Mouse (Mus musculus): ENCODE data around the gene Olfr1441. TPM values are rescaled to one million over a fixed set of nuclear protein-coding genes. Genes with fewer than 3 reads are reported as not detected.

Gene Olfr1441
- not detected in 2 replicates for polyA plus RNA-seq (2011; ENCODE audit: insufficient read depth, insufficient read length, low replicate concordance, missing spikeins)

DNA sequence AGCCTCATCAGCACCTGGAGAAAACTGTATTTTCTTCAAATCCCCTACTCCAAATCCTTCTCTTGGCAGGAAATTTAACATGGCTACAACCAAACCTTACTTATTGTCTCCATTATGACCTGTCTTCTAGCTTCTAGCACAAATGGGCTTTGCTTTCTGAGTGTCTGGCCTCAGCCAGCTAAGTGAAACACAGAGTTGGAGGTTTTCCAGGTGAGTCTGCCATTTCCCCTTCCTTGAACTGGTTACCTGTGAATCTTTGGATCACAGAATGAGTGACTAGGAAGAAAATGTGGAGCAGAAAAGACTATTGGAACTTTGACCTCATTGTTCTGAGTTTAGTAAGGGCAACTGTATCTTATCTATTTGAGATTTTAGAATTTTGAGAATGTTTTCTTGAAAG lies at the start of gene Olfr1441:
TSS of gene Olfr1441 (plus strand) at position 73 of the 400 bp plus-strand sequence.
- no peak within 1 kb of the TSS for H3K4me3 ChIP-seq (replicated peaks; ENCODE audit: control insufficient read depth, low read depth, low read length)
- H3K4me1 ChIP-seq (ENCODE audit: control insufficient read depth, insufficient read depth, low read length): no peaks in the 10 kb centered on the region
- no peak for TF ChIP-seq CTCF (IDR thresholded peaks at IDR 0.05; ENCODE audit: control insufficient read depth, insufficient read depth, low read length)
- TF ChIP-seq POLR2A (IDR thresholded peaks at IDR 0.05; ENCODE audit: borderline replicate concordance, control insufficient read depth, low read depth, low read length): no peak
- no peak within 1 kb of the TSS for H3K27ac ChIP-seq (ENCODE audit: control insufficient read depth, insufficient read depth, low read depth, low read length, poor library complexity)

DNA sequence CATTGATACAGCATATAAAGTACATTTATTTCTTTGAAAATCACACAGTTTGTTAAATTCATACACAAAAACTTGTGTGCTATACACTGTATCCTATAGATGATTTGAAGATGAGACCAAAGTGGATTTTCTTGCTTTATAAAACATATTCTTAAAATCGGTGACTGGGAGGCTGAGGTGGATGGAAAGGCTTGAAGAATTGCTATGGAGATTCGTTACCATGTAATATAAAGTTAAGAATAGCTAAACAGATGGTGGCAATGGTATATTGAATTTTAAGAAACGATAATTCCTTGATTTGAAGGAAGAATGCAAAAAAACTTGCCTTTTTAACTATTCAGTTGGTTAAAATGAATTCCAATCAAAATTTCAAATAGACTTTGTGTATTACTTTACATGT lies 44.2 kb upstream of the Olfr1441 start:
- no peak overlapping the region for H3K27ac ChIP-seq (ENCODE audit: control insufficient read depth, insufficient read depth, low read depth, low read length, poor library complexity)
- 58% methylated on average over 3 of the region's 3 CpGs for WGBS
- TF ChIP-seq POLR2A (IDR thresholded peaks at IDR 0.05; ENCODE audit: borderline replicate concordance, control insufficient read depth, low read depth, low read length) (no peak), CTCF (IDR thresholded peaks at IDR 0.05; ENCODE audit: control insufficient read depth, insufficient read depth, low read length) (no peak)
- no peak overlapping the region for H3K4me3 ChIP-seq (replicated peaks; ENCODE audit: control insufficient read depth, low read depth, low read length)
- H3K4me1 ChIP-seq (ENCODE audit: control insufficient read depth, insufficient read depth, low read length): no peaks in the 10 kb centered on the region

DNA sequence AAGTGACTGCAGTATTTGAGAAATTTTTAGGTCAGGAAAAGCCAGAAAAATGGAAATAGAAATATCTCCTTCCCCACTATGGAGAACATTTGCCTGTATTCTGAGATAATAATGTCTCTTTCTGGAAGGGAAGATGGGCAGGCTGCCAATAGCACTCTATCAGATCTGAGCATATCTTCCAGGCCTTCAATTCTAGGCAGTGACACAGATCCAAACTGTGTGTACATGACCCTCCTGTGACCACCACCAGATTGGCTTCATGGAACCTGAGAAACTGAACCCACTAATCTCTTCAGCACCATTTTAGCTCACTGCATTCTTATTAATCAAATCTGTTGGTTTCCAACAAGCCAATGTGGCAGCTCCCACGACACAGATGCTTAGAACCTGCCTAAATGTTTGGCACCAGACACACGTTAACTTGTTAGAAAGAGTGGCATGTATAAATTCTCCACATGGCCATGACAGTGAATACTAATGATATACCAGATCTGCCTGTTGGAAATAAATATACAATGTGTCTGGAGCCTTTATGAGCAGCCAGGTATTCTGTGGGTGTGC lies 42.7 kb upstream of the Olfr1441 start:
- no peaks in the 10 kb centered on the region for H3K4me1 ChIP-seq (ENCODE audit: control insufficient read depth, insufficient read depth, low read length)
- TF ChIP-seq CTCF (IDR thresholded peaks at IDR 0.05; ENCODE audit: control insufficient read depth, insufficient read depth, low read length) (no peak), POLR2A (IDR thresholded peaks at IDR 0.05; ENCODE audit: borderline replicate concordance, control insufficient read depth, low read depth, low read length) (no peak)
- WGBS: 64% methylated on average over 2 of the region's 2 CpGs
- H3K27ac ChIP-seq (ENCODE audit: control insufficient read depth, insufficient read depth, low read depth, low read length, poor library complexity): no peak overlapping the region
- H3K4me3 ChIP-seq (replicated peaks; ENCODE audit: control insufficient read depth, low read depth, low read length): no peak overlapping the region

DNA sequence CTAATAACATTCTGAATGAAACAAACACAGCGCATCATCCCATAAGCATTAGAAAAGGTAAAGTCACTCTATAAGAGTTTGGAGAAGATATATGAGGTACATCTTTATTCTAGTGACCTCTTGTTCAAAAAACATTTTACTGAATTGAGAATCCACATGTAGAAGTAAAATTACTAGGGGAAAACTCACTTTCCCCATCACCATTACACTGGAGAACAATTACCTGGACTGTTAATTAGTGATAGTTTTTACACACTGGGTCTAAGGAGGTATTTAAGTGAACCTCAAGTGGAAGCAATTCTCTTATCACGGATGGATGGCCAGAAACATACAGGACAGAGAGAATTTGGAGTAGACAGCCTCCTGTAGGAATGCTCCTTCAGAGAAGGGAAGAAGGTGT lies 30.3 kb upstream of the Olfr1441 start, which contains the start of gene Olfr1440:
TSS of gene Olfr1440 (plus strand) at position 301 of the 400 bp plus-strand sequence.
- H3K27ac ChIP-seq (ENCODE audit: control insufficient read depth, insufficient read depth, low read depth, low read length, poor library complexity): no peak within 1 kb of the TSS
- no peak for TF ChIP-seq POLR2A (IDR thresholded peaks at IDR 0.05; ENCODE audit: borderline replicate concordance, control insufficient read depth, low read depth, low read length)
- TF ChIP-seq CTCF (IDR thresholded peaks at IDR 0.05; ENCODE audit: control insufficient read depth, insufficient read depth, low read length): no peak
- WGBS: 72% methylated on average over 2 of the region's 2 CpGs
- no peak within 1 kb of the TSS for H3K4me3 ChIP-seq (replicated peaks; ENCODE audit: control insufficient read depth, low read depth, low read length)
- no peaks in the 10 kb centered on the region; the same call in 1 of the 2 replicates for H3K4me1 ChIP-seq (ENCODE audit: control insufficient read depth, insufficient read depth, low read length)

- no peak overlapping the region for H3K27ac ChIP-seq (ENCODE audit: control insufficient read depth, insufficient read depth, low read depth, low read length, poor library complexity)
- no peak overlapping the region for H3K4me3 ChIP-seq (replicated peaks; ENCODE audit: control insufficient read depth, low read depth, low read length)
- H3K4me1 ChIP-seq (ENCODE audit: control insufficient read depth, insufficient read depth, low read length): no peaks in the 10 kb centered on the region
- TF ChIP-seq POLR2A (IDR thresholded peaks at IDR 0.05; ENCODE audit: borderline replicate concordance, control insufficient read depth, low read depth, low read length): no peak
- TF ChIP-seq CTCF (IDR thresholded peaks at IDR 0.05; ENCODE audit: control insufficient read depth, insufficient read depth, low read length): no peak
These were observed 3.5 kb upstream of the Olfr1441 start for GRCm38 (mm10) chr19:12413737-12414136.

GRCm38 (mm10) chr19:12418312-12418711 lies 1.1 kb downstream of the Olfr1441 start:
- 66% methylated on average over 3 of the region's 3 CpGs for WGBS
- Histone ChIP-seq H3K4me3 (replicated peaks; ENCODE audit: control insufficient read depth, low read depth, low read length) (no peak overlapping the region), H3K27ac (ENCODE audit: control insufficient read depth, insufficient read depth, low read depth, low read length, poor library complexity) (no peak overlapping the region)

GRCm38 (mm10) chr19:12420555-12420954 lies 3.3 kb downstream of the Olfr1441 start:
- TF ChIP-seq CTCF (IDR thresholded peaks at IDR 0.05; ENCODE audit: control insufficient read depth, insufficient read depth, low read length) (no peak), POLR2A (IDR thresholded peaks at IDR 0.05; ENCODE audit: borderline replicate concordance, control insufficient read depth, low read depth, low read length) (no peak)

More at GRCm38 (mm10) chr19:12418312-12418711, 1.1 kb downstream of the Olfr1441 start:
- TF ChIP-seq POLR2A (IDR thresholded peaks at IDR 0.05; ENCODE audit: borderline replicate concordance, control insufficient read depth, low read depth, low read length): no peak
- no peak for TF ChIP-seq CTCF (IDR thresholded peaks at IDR 0.05; ENCODE audit: control insufficient read depth, insufficient read depth, low read length)
- H3K4me1 ChIP-seq (ENCODE audit: control insufficient read depth, insufficient read depth, low read length): no peaks in the 10 kb centered on the region

GRCm38 (mm10) chr19:12421680-12422079 lies 4.4 kb downstream of the Olfr1441 start:
- no peak overlapping the region for H3K4me3 ChIP-seq (replicated peaks; ENCODE audit: control insufficient read depth, low read depth, low read length)
- WGBS: 71% methylated on average over 1 of the region's 1 CpGs
- TF ChIP-seq POLR2A (IDR thresholded peaks at IDR 0.05; ENCODE audit: borderline replicate concordance, control insufficient read depth, low read depth, low read length) (no peak), CTCF (IDR thresholded peaks at IDR 0.05; ENCODE audit: control insufficient read depth, insufficient read depth, low read length) (no peak)

More at GRCm38 (mm10) chr19:12420555-12420954, 3.3 kb downstream of the Olfr1441 start:
- H3K4me1 ChIP-seq (ENCODE audit: control insufficient read depth, insufficient read depth, low read length): no peaks in the 10 kb centered on the region
- no peak overlapping the region for H3K4me3 ChIP-seq (replicated peaks; ENCODE audit: control insufficient read depth, low read depth, low read length)
- 63% methylated on average over 6 of the region's 6 CpGs for WGBS
- no peak overlapping the region for H3K27ac ChIP-seq (ENCODE audit: control insufficient read depth, insufficient read depth, low read depth, low read length, poor library complexity)

More at GRCm38 (mm10) chr19:12421680-12422079, 4.4 kb downstream of the Olfr1441 start:
- Histone ChIP-seq H3K4me1 (ENCODE audit: control insufficient read depth, insufficient read depth, low read length) (no peaks in the 10 kb centered on the region; the same call in 1 of the 2 replicates), H3K27ac (ENCODE audit: control insufficient read depth, insufficient read depth, low read depth, low read length, poor library complexity) (no peak overlapping the region)
